Mouse (Mus musculus) kidney, adult 18-20 months (tissue): ENCODE data around the gene Glra4.

Source experiments
- DNase-seq: peaks from one replicate; pipeline ENCODE4 v3.0.0; 2021

Gene Glra4

GRCm38 (mm10) chrX:136780041-136780440, at the start of gene Glra4:
Glra4 (minus strand) TSS chrX:136780141.
- DNase-seq = no peak

DNA sequence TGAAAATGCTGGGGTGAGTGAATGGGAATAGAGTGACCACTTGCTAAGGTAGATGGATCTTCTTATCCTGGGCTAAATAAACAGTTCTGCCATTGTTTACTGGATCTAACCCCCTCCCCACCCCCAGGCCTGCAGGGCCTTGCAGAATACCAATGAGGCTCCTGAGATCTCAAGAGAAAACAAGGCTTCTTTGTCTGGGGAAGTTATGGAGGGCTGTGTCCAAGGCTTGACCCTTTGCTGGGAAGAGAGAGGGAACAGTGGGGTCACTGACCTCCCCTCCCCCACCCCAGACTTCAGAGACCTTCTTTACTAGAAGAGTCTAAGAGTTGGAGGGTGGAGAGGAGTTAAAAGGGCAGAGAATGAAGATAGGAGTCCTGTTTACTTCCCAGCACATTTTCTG, 48.7 kb upstream of the Glra4 start:
- DNase-seq = no peak

- no peak for DNase-seq
Measured at GRCm38 (mm10) chrX:136825016-136825415, 45.1 kb upstream of the Glra4 start.

GRCm38 (mm10) chrX:136822371-136822770, 42.4 kb upstream of the Glra4 start, which contains the start of gene Plp1:
Plp1 (plus strand) TSS chrX:136822671.
- DNase-seq = no peak

DNA sequence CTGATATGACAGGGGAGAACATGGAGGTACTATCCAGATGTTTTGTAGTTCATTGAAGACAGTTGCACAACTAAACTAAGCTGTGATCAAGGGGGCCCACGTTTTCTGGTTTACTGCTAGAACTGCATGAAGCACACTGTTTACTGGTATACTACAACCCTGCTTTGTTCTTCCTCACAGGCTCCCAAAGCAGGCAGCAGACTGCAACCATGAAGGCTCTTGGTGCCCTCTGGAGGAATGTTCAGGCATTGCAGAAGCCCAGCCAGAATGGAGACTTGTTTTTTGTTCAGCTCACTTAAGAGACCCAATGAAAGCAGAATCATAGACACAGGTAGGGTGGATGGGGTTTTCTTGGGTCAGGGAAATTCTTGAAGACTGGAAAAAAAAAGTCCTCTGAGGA, 40.3 kb upstream of the Glra4 start:
- DNase-seq = peak; percentile 73

- DNase-seq = no peak
Measured at GRCm38 (mm10) chrX:136819752-136820151, 39.8 kb upstream of the Glra4 start.

GRCm38 (mm10) chrX:136797223-136797622, 17.3 kb upstream of the Glra4 start:
- DNase-seq = no peak

- peak; percentile 4 for DNase-seq
Measured at GRCm38 (mm10) chrX:136789446-136789845, 9.5 kb upstream of the Glra4 start.

DNA sequence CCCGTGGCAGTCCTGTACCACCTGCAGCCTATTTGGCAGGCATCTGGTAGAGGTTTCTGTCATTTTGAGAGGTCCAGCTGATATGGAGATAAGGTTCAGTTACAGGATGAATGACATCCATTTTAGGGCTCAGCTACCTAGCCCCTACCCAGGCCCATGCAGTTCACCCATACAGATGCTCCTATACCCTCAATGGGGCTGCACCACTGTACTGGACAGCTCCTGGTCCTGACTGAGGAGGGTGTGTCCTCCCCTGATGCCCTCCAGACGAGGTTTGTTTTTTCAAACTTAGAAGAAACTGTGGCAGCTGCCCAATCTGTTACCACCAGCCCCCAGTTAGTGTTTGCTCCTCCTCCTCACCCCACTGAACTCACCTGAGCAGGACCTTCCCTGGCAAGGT, 679 bp downstream of the Glra4 start:
- no peak for DNase-seq

- no peak for DNase-seq
Measured at GRCm38 (mm10) chrX:136778046-136778445, 1.9 kb downstream of the Glra4 start.

DNA sequence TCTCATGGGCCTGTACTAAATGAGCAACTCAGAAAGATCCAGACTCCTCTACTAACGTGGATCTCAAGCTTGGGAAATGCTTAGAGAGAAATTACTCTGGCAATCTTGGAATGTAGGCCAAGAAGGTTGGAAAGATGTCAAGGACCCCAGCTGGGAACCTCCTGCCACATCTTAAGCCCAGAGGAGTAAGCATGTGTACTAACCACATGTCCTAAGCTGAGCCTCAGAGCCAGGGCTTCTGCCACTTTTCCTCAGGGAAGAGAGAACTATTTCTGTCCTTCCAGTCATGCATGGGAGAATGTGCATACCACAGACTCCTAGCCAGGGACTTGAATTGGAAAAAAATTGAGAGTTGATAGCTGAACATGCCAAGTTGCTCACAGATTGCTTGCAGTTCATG, 6.9 kb downstream of the Glra4 start:
- no peak for DNase-seq

DNA sequence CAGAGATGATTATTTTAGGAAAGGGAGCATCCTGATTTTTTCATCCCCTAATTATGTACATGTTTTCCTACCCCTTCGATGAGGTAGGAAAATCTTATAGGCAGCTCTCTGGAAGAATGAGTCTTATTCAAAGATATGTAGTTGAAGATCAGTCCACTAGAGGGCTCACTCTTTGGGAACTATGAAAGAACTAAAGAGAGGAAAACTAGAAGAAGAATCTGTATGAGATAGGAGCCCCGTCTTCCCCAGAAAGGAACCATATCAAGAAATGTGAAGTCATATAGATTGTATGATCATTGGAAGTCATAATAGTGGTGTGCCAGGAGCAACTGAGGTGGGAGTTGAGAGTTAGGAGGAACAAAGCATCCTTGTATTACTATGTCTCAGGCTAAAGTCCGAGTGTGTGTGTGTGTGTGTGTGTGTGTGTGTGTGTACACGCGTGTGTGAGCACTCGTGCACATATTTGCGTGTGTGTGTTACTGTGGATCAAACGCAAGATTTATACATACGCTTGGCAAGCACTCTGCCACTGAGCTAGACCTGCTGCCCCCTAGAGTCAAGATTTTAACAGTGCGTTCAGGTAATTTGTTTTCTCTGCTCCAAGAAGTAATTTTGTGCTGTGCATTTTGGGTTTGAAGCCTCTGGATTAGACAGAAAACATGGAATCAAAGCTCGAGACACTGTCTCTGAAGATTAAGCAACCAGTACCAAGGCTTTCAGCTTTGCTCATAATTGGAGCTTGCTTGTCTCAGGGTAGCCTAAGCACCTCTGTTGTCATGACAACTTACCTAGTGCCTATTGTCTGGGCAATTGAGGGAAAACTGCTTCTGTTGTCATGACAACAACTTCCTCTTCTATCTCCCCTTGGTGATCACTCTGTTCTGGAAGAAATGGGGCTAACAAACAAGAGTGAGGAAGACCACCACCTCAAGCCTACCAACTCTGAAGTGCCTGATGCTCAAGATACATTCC, 18.6 kb downstream of the Glra4 start:
- peak; percentile 10 for DNase-seq

DNA sequence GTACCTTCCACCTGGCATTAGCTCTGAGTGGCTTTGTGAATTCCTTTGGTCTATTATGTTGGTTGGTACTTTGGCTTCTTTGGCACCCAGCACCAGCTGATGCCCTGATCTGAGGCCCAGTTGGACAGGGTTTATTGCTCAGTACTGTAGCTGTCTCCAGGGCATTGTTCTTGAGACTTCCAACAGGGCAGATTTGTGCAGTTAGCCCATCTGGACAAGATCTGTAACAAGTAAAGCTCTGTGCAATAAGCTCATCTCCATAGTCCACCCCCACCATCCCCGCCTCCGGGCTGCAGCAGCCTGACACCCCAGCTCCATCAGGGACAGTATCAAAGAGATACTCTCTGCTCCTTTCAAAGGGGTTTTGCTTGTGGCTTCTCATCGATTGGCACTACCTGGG, 24.5 kb downstream of the Glra4 start:
- DNase-seq = no peak

- DNase-seq = no peak
Measured at GRCm38 (mm10) chrX:136749329-136749728, 30.6 kb downstream of the Glra4 start.

DNA sequence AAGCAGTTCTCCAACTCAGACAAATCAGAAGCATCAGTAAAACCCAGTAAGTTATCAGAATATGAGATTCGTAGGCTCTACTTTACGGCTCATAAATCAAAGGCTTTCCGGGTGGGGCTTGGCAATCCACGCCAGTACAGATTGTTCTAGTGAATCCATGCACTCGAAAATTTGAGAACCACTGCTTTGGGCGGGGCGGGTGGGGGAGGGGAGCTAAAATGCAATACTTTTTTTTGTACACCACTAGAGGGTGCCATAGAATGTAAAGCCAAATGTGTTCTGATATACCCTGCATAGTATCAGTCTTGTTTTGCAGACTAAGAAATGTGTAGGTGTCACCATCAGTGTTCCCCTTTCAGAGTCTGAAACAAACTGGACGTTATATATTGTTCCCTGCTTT, 35.3 kb downstream of the Glra4 start:
- DNase-seq = no peak

- DNase-seq = no peak
Measured at GRCm38 (mm10) chrX:136743459-136743858, 36.5 kb downstream of the Glra4 start, which contains the start of gene Morf4l2. Morf4l2 (minus strand) TSS chrX:136743690.

DNA sequence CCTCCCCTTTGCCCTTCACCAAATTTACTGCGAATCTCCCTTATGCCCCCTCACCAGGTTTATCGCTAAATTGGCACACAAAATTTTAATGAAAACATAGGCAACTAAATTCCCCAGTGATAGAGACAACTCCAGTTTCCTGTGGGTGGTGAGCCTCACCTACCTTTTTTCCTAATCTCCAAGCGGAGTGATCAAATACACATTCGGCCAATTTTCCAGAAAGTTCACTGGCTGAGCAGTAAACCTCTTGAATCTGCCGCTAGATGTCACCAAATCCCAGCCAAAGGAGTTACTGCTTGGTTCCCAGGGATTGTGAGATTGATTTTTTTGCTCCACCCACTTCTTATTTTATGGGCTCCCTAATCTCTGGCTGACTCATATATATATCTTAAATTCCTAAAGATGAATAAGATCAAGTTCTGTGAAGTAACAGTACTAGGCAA, 37.3 kb downstream of the Glra4 start:
- peak; percentile 51 for DNase-seq

- DNase-seq = no peak
Measured at GRCm38 (mm10) chrX:136742241-136742640, 37.7 kb downstream of the Glra4 start.

GRCm38 (mm10) chrX:136741651-136742201, 38.2 kb downstream of the Glra4 start:
- peak; percentile 83 for DNase-seq

GRCm38 (mm10) chrX:136740791-136741650, 38.9 kb downstream of the Glra4 start:
- DNase-seq = peak; percentile 87

DNA sequence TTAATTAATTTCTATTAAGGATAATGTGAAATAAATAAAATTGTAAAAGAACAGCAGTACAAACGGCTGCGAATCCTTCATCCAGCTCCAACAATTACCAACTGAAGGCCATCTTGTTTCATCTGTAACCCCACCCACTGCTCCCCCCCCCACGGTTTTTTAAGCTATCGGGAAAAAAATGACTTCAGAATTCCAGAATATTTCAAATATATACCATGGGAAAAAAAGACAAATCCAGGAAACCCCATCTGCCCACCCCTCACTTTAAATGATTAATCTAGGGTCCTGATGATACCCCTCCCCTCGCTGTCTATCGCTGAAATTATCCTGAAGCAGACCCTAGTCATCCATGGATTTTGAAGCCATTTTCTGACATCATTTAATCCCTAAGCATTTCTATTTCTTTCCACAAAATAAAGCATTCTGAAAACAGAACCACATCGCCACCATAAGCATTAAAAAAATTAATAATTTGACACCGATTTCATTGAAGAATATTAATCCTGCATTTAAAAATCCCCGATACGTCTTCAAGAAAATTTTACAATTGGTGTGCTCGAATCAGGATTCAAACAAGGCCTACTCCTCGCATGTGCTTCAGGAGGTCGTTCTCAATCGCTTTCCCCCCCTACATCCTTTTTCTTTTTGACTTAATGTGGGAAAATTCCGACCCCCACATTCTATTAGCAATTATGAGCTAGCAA, 39.7 kb downstream of the Glra4 start:
- no peak for DNase-seq

DNA sequence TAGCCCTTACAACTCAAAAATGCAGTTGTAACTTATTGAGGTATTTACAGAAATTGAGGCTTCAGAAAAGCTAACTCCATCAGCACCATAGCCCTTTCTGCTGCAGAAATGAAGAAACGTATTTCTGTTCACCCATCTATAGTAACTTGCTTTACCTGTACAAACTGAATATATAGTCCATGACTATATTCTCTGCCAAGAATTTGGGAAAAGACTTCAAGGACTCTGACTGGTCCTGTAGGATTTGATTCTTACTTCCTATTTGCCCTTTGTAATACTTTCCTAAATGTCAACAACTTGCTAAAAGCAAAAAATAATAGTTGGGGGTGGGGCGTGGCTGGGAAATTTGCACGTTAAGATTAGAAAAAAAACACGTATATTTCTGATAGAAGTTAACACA, 47.9 kb downstream of the Glra4 start:
- DNase-seq = no peak
